Mouse (Mus musculus): ENCODE measurements around the gene Sh3bgrl2. TPM values are rescaled to one million over a fixed set of nuclear protein-coding genes. Genes with fewer than 3 reads are reported as not detected.
"Not testable (repeated sequence)": the region's sequence is repeated elsewhere in the genome, so short reads cannot be mapped to it uniquely, and the experiment has no call there.

Gene Sh3bgrl2
- total RNA-seq (2017), result 2.4 to 19.4 TPM (median 2.7 TPM) in 3 replicates

- ATAC-seq (replicated peaks; ENCODE audit: insufficient number of reproducible peaks, low FRiP score, low TSS enrichment, poor library complexity, severe bottlenecking), result peak; percentile 29; the same call in 1 of the 2 replicates
Measured at GRCm38 (mm10) chr9:83547830-83548689, at the start of gene Sh3bgrl2. Sh3bgrl2 (plus strand) TSS chr9:83548327.

DNA sequence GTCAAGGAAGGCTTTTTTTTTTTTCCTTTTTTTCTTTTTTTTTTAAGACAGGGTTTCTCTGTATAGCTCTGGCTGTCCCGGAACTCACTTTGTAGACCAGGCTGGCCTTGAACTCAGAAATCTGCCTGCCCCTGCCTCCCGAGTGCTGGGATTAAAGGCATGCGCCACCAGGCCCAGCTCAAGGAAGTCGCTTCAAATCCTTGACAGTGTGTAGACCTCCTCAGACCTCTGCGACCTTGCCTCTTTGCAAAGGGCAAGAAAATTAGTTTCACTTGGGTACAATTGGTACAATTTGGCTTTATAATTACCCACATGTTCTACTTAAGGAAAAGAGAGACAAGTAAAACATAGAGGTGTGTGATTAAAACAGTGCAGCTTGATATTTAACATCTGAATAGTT, 29.0 kb upstream of the Sh3bgrl2 start:
- ATAC-seq (replicated peaks; ENCODE audit: insufficient number of reproducible peaks, low FRiP score, low TSS enrichment, poor library complexity, severe bottlenecking), result not testable (repeated sequence)

DNA sequence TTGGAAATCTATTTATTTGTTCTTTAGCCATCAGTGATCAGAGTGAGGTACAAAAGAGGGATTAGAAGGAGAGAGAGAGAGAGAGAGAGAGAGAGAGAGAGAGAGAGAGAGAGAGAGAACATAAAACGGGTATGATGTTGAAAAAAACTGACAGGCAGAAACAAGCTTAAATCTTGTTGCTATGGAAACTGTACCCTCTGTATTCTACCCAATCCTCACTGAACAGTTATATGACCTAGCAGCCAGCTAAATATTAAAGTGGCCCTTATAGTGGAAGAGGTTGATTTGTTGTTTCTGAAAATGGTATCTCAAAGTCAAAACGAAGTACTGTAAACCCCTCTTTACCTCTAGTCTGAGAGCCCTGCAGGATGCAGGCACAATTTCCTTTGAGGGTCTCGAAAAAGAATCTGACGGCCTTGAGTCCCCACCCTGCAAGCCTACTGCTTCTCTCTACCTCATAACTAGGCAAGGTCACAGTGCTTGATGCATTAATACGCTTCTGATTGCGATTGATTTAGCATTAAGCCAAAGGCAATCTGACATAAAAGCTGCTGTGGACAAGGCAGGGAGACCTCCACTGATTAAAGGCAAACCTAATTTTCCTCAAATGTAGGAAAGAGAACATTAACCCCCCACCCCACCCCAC, 28.5 kb upstream of the Sh3bgrl2 start:
- no peak for ATAC-seq (replicated peaks; ENCODE audit: insufficient number of reproducible peaks, low FRiP score, low TSS enrichment, poor library complexity, severe bottlenecking)

- no peak for ATAC-seq (replicated peaks; ENCODE audit: insufficient number of reproducible peaks, low FRiP score, low TSS enrichment, poor library complexity, severe bottlenecking)
Measured at GRCm38 (mm10) chr9:83527341-83528060, 20.6 kb upstream of the Sh3bgrl2 start.

DNA sequence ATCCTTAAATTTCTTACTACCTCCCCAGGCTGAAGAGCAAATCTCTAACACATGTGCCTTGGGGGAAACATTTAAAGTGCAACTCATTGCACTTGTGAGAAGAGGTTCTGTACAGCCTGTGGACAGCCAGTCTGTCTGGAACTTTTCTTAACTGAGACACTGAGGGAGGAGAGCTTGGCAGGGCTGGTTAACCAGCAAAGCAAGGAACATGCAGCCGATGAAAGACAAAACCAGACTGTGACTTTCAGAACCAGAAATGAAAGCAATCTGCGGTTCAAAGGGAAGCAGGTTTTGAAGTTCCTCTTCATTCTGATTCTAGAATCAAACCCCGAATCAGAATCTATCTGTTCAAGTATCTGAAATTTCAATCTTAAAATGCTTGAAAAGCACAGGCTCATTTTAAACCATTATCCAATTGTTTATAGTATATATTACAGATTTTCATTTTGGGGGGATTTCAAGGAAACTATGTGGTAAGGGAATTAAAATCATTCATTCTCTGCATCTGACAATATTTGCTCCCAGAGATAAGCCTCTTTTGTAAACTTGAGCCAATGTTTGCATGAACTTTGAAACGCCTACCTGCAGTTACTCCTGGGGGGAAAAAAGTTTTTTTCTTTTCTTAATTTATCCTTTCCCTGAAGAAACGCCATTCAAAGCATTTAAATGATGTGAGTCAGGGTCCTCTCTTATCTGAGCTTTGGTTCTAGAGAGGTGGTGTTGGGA, 14.9 kb upstream of the Sh3bgrl2 start:
- ATAC-seq (replicated peaks; ENCODE audit: insufficient number of reproducible peaks, low FRiP score, low TSS enrichment, poor library complexity, severe bottlenecking), result no peak

DNA sequence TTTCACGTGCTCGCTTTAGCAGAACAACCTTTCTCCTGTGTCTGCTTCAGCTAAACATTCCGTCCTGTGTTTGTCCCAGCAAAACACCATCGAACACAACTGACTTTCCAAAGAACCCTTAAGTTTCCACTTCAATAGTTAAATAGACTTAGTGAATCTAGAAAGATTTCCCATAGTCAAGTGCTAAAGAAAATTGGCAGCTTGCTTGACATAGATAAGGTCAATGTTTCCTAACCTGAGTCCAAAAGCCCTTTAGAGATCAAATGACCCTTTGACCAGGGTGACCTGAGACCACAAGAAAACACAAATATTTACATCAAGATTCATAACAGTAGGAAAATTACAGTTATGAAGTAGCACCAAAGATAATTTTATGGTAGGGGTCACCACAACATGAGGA, 11.2 kb upstream of the Sh3bgrl2 start:
- ATAC-seq (replicated peaks; ENCODE audit: insufficient number of reproducible peaks, low FRiP score, low TSS enrichment, poor library complexity, severe bottlenecking), result no peak

- ATAC-seq (replicated peaks; ENCODE audit: insufficient number of reproducible peaks, low FRiP score, low TSS enrichment, poor library complexity, severe bottlenecking), result no peak
Measured at GRCm38 (mm10) chr9:83537510-83537909, 10.6 kb upstream of the Sh3bgrl2 start.

GRCm38 (mm10) chr9:83537921-83538536, 10.1 kb upstream of the Sh3bgrl2 start:
- no peak for ATAC-seq (replicated peaks; ENCODE audit: insufficient number of reproducible peaks, low FRiP score, low TSS enrichment, poor library complexity, severe bottlenecking)

GRCm38 (mm10) chr9:83539809-83540491, 8.2 kb upstream of the Sh3bgrl2 start:
- ATAC-seq (replicated peaks; ENCODE audit: insufficient number of reproducible peaks, low FRiP score, low TSS enrichment, poor library complexity, severe bottlenecking), result no peak

DNA sequence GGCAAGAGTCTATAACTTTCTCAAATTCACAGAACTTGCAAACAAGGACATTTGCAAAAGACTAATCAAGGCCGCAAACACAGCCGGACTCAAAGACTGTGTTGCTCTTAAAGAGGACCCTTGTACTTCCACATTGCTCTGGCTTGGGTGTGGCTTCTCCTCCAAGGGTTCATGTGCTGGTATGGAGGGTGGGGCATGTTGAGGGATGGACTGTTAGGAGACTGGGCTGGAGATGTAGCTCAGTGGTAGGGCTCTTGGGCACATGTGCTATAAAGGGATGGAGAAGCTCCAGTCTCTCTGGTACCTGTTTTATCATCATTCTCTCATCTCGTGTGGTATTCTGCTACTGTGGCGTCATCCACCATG, 7.7 kb upstream of the Sh3bgrl2 start:
- no peak for ATAC-seq (replicated peaks; ENCODE audit: insufficient number of reproducible peaks, low FRiP score, low TSS enrichment, poor library complexity, severe bottlenecking)

GRCm38 (mm10) chr9:83540975-83541374, 7.2 kb upstream of the Sh3bgrl2 start:
- no peak for ATAC-seq (replicated peaks; ENCODE audit: insufficient number of reproducible peaks, low FRiP score, low TSS enrichment, poor library complexity, severe bottlenecking)

GRCm38 (mm10) chr9:83545240-83545639, 2.9 kb upstream of the Sh3bgrl2 start:
- no peak for ATAC-seq (replicated peaks; ENCODE audit: insufficient number of reproducible peaks, low FRiP score, low TSS enrichment, poor library complexity, severe bottlenecking)

DNA sequence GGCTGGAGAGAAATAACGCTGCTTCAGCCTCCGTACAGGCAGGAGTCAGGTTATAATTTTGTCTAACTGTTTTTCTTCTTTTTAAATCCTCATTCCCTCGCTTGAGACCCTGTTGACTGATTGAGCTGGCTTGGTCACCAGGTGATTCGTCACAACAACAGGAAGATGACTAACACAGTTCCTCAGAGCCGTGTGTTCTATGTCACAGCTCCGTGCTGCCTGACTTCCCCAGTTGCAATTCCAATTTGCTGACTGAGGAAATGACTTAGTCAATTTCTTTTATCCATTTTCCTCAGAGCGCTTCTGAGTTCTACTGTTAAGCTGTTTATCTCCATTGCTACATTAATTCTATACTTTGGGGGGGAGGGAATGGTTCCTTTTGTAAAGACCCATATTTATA, 1.8 kb upstream of the Sh3bgrl2 start:
- ATAC-seq (replicated peaks; ENCODE audit: insufficient number of reproducible peaks, low FRiP score, low TSS enrichment, poor library complexity, severe bottlenecking), result no peak

DNA sequence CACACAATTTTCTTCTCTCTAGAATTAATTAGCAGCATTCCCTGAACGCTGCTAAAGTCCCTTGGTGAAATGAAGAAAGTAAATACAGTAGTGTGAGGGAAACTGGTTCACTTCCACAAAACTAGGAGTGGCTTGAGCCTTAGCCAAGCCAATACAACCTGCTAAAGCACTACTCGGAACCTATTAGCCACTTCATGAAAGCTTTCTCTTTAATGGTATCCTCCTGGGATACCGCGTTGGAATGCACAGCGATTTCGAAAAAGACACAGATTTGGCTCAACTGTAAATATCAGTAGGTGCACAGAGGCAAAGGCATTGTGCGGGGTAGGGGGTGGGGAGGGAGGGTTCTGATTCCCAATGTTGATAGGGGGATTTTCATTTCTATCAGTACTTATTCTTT, 898 bp upstream of the Sh3bgrl2 start:
- no peak for ATAC-seq (replicated peaks; ENCODE audit: insufficient number of reproducible peaks, low FRiP score, low TSS enrichment, poor library complexity, severe bottlenecking)

- no peak for ATAC-seq (replicated peaks; ENCODE audit: insufficient number of reproducible peaks, low FRiP score, low TSS enrichment, poor library complexity, severe bottlenecking)
Measured at GRCm38 (mm10) chr9:83549866-83550265, 1.7 kb downstream of the Sh3bgrl2 start.

DNA sequence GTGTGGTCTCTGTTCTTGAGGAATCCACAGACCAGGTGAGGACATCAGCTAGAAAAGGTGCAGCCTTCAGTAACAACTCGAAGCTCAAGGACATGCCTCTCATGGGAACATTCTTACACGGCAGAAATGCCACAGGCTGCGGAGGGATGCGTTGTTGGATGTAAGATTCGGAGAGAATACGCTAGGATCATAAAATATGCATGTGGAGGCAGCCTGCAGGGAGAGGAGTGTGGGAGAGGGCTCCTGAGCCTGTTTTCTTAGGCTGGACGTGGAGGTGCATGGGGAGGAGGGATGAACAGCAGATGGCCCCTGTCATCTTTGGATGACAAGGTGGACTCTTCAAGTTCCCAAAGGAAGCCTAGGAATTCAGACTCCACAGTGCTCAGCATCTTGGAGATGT, 3.0 kb downstream of the Sh3bgrl2 start:
- ATAC-seq (replicated peaks; ENCODE audit: insufficient number of reproducible peaks, low FRiP score, low TSS enrichment, poor library complexity, severe bottlenecking), result no peak

- no peak for ATAC-seq (replicated peaks; ENCODE audit: insufficient number of reproducible peaks, low FRiP score, low TSS enrichment, poor library complexity, severe bottlenecking)
Measured at GRCm38 (mm10) chr9:83551632-83552031, 3.5 kb downstream of the Sh3bgrl2 start.

DNA sequence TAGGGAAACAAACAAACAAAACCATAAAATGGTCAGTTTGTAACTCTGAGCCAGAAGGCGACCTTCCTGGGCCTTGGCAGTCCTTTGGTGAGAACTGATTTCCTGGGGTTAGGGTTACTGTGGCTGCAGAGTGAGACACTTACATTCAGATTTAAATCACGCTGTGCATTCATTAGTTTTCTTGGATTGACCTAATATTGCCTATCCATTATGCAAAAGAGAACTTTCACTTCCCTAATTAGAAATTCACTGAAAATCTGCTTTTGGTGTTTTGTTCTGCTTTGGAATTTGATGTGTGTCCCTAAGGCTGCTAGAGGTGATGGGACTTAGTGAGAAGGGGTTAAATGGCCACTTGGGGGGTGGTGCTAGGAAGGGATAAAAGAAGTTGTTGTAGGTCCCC, 7.5 kb downstream of the Sh3bgrl2 start:
- no peak for ATAC-seq (replicated peaks; ENCODE audit: insufficient number of reproducible peaks, low FRiP score, low TSS enrichment, poor library complexity, severe bottlenecking)

Data from monocyte, adult 5-6 weeks (primary cell).